ENCODE assay signal across 23 mouse cellular contexts in the genomic region with DNA sequence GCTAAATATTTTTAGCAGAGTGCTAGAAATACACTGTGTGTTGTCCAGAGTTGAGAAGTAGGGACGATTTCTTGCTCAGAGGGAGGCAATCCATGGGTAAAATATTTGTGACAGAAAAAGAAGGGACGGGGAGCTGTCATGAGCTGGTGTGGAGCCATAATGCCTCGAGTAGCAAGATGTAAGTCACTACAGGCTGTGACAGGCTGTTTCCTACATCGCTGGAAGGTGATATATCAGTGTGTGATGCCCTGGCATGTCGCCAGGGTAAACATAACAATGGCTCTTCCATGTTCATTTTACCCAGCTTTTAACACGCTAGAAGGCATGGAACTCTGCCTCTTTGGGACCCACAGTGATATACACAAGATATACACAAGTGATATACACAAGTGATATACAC.
DNase-seq lines count a peak whose midpoint lies in the region; ATAC-seq and TF ChIP-seq lines count a peak whose summit lies in the region.
"Had no signal": no experiment of that assay in that cellular context is flagged by ENCODE, and none has a peak within 500 bp of the region (broad histone marks: within the 10 kb centered on the region; RNA-seq: fewer than 3 reads in every experiment).

No protein-coding gene starts in this region.

- no peak overlapping the region for H3K4me3 ChIP-seq in embryonic facial prominence, embryonic 14.5 days (ENCODE audit: low read depth, low read length)
- H3K4me3 ChIP-seq in embryonic facial prominence, embryonic 10.5 days: no peak overlapping the region
- H3K4me3 ChIP-seq in lung, embryonic 15.5 days: no peak overlapping the region
- no peak overlapping the region for H3K4me3 ChIP-seq in lung, adult 2 months (replicated peaks; ENCODE audit: extremely low read depth, low read depth, low read length)
- H3K4me3 ChIP-seq in midbrain, embryonic 14.5 days (replicated peaks; ENCODE audit: low read depth, low read length): no peak overlapping the region
- H3K4me3 ChIP-seq: embryonic facial prominence, embryonic 13.5 days; forebrain, embryonic 15.5 days; hindbrain, embryonic 10.5 days; liver, embryonic 13.5 days; midbrain, embryonic 10.5 days had no signal

- H3K36me3 ChIP-seq in embryonic facial prominence, embryonic 14.5 days (ENCODE audit: control insufficient read depth, insufficient read depth, low read length): no peaks in the 10 kb centered on the region
- no peaks in the 10 kb centered on the region for H3K36me3 ChIP-seq in embryonic facial prominence, embryonic 10.5 days (replicated peaks)
- H3K36me3 ChIP-seq in lung, embryonic 15.5 days: no peaks in the 10 kb centered on the region
- no peaks in the 10 kb centered on the region for H3K36me3 ChIP-seq in midbrain, embryonic 14.5 days (ENCODE audit: control insufficient read depth, insufficient read depth, low read length)
- H3K36me3 ChIP-seq: embryonic facial prominence, embryonic 13.5 days; forebrain, embryonic 15.5 days; hindbrain, embryonic 10.5 days; liver, embryonic 13.5 days; midbrain, embryonic 10.5 days had no signal

- DNase-seq in embryonic facial prominence, embryonic 14.5 days (ENCODE audit: low spot score): no peak
- no peak for DNase-seq in embryonic facial prominence, embryonic 10.5 days (ENCODE audit: low spot score)
- no peak for DNase-seq in lung, adult 2 months
- peak; percentile 7 to 10 for DNase-seq in kidney, adult 8-10 months
- DNase-seq in kidney, postnatal 36 days: peak; percentile 19 to 44
- DNase-seq in midbrain, embryonic 14.5 days: no peak
- DNase-seq in layer of hippocampus, adult 11-12 months (ENCODE audit: low spot score): no peak
- DNase-seq: adrenal gland, postnatal 36 days; cerebellum, adult 11 months; cerebellum, postnatal 14 days; layer of hippocampus, postnatal 36 days; liver, embryonic 13.5 days; right cerebral cortex, postnatal 4 days; thymus, postnatal 14 days had no signal

- no peaks in the 10 kb centered on the region for H3K9me3 ChIP-seq in embryonic facial prominence, embryonic 14.5 days (ENCODE audit: control insufficient read depth, low read length)
- H3K9me3 ChIP-seq in embryonic facial prominence, embryonic 10.5 days: no peaks in the 10 kb centered on the region
- H3K9me3 ChIP-seq in lung, embryonic 15.5 days: no peaks in the 10 kb centered on the region
- H3K9me3 ChIP-seq in midbrain, embryonic 14.5 days (ENCODE audit: control insufficient read depth, low read length): no peaks in the 10 kb centered on the region
- H3K9me3 ChIP-seq: embryonic facial prominence, embryonic 13.5 days; forebrain, embryonic 15.5 days; hindbrain, embryonic 10.5 days; liver, embryonic 13.5 days; midbrain, embryonic 10.5 days had no signal

- WGBS in embryonic facial prominence, embryonic 14.5 days: 57% methylated on average over 6 of the region's 6 CpGs
- 82% methylated on average over 6 of the region's 6 CpGs for WGBS in embryonic facial prominence, embryonic 10.5 days
- 29% methylated on average over 6 of the region's 6 CpGs for WGBS in lung, embryonic 15.5 days
- 45% methylated on average over 6 of the region's 6 CpGs for WGBS in lung, adult 2 months
- WGBS in midbrain, embryonic 14.5 days: 84% methylated on average over 6 of the region's 6 CpGs

- H3K4me1 ChIP-seq in embryonic facial prominence, embryonic 14.5 days (ENCODE audit: control insufficient read depth, insufficient read depth, low read length): peaks cover 11% of the 10 kb centered on the region; the same call in 1 of the 2 replicates
- peaks cover 13% of the 10 kb centered on the region for H3K4me1 ChIP-seq in embryonic facial prominence, embryonic 10.5 days
- peaks cover 6% of the 10 kb centered on the region for H3K4me1 ChIP-seq in lung, embryonic 15.5 days
- H3K4me1 ChIP-seq in lung, adult 2 months (ENCODE audit: control insufficient read depth, insufficient read depth, low read length): no peaks in the 10 kb centered on the region
- H3K4me1 ChIP-seq in midbrain, embryonic 14.5 days (ENCODE audit: control insufficient read depth, insufficient read depth, low read length): no peaks in the 10 kb centered on the region
- H3K4me1 ChIP-seq: liver, embryonic 13.5 days had no signal

- H3K27ac ChIP-seq in embryonic facial prominence, embryonic 14.5 days (replicated peaks; ENCODE audit: low read depth, low read length): no peak overlapping the region
- H3K27ac ChIP-seq in embryonic facial prominence, embryonic 10.5 days (replicated peaks): no peak overlapping the region
- H3K27ac ChIP-seq in lung, embryonic 15.5 days: no peak overlapping the region
- no peak overlapping the region for H3K27ac ChIP-seq in midbrain, embryonic 14.5 days (replicated peaks; ENCODE audit: low read depth, low read length)
- H3K27ac ChIP-seq: embryonic facial prominence, embryonic 13.5 days; forebrain, embryonic 15.5 days; hindbrain, embryonic 10.5 days; hindbrain, postnatal 0 days; liver, embryonic 13.5 days; macrophage; midbrain, embryonic 10.5 days had no signal

- TF ChIP-seq POLR2A in lung, adult 2 months (IDR thresholded peaks at IDR 0.05; ENCODE audit: borderline replicate concordance, extremely low read depth, low read depth, low read length): no peak

- peak; percentile 28; the same call in 1 of the 2 replicates for ATAC-seq in embryonic facial prominence, embryonic 14.5 days (ENCODE audit: low read depth)
- ATAC-seq in lung, embryonic 15.5 days (ENCODE audit: borderline replicate concordance, extremely low read depth, low FRiP score, low TSS enrichment): peak; percentile 57; the same call in 1 of the 2 replicates
- ATAC-seq in midbrain, embryonic 14.5 days (ENCODE audit: low FRiP score, low TSS enrichment): no peak
- ATAC-seq: forebrain, embryonic 15.5 days; hindbrain, postnatal 0 days; intestine, embryonic 16.5 days had no signal

- no peak overlapping the region for H3K4me2 ChIP-seq in embryonic facial prominence, embryonic 14.5 days (ENCODE audit: low read depth, low read length)
- H3K4me2 ChIP-seq in lung, embryonic 15.5 days: no peak overlapping the region
- no peak overlapping the region for H3K4me2 ChIP-seq in midbrain, embryonic 14.5 days (ENCODE audit: low read length)
- H3K4me2 ChIP-seq: embryonic facial prominence, embryonic 13.5 days; forebrain, embryonic 15.5 days; heart, embryonic 11.5 days; liver, embryonic 13.5 days had no signal

- no peak for TF ChIP-seq CTCF in lung, adult 2 months (IDR thresholded peaks at IDR 0.05; ENCODE audit: insufficient read depth, low read length)

- H3K27me3 ChIP-seq in embryonic facial prominence, embryonic 14.5 days (replicated peaks; ENCODE audit: control insufficient read depth, insufficient read depth, low read length): no peaks in the 10 kb centered on the region
- H3K27me3 ChIP-seq in embryonic facial prominence, embryonic 10.5 days (replicated peaks; ENCODE audit: low read depth, poor library complexity, severe bottlenecking): no peaks in the 10 kb centered on the region
- no peaks in the 10 kb centered on the region for H3K27me3 ChIP-seq in lung, embryonic 15.5 days
- no peaks in the 10 kb centered on the region for H3K27me3 ChIP-seq in midbrain, embryonic 14.5 days (ENCODE audit: control insufficient read depth, insufficient read depth, low read length)
- H3K27me3 ChIP-seq: embryonic facial prominence, embryonic 13.5 days; forebrain, embryonic 15.5 days; liver, embryonic 13.5 days had no signal

- H3K9ac ChIP-seq in embryonic facial prominence, embryonic 14.5 days (ENCODE audit: low read depth, low read length): no peak overlapping the region
- no peak overlapping the region for H3K9ac ChIP-seq in lung, embryonic 15.5 days
- H3K9ac ChIP-seq in midbrain, embryonic 14.5 days (replicated peaks; ENCODE audit: low read length): no peak overlapping the region
- H3K9ac ChIP-seq: embryonic facial prominence, embryonic 13.5 days; forebrain, embryonic 15.5 days; liver, embryonic 13.5 days had no signal

Comparison
In these comparisons a context has a peak if more than half of its experiments do, and no peak if none do; other contexts are left out.
1. DNase-seq: peak in kidney, adult 8-10 months (2 of 2) and kidney, postnatal 36 days (2 of 2); none in embryonic facial prominence, embryonic 14.5 days (single experiment), embryonic facial prominence, embryonic 10.5 days (single experiment), lung, adult 2 months (single experiment), midbrain, embryonic 14.5 days (single experiment) and layer of hippocampus, adult 11-12 months (single experiment).